Mouse (Mus musculus) kidney, adult 2 months (tissue): ENCODE data around the gene Mrm2.

Source experiments
- CTCF ChIP-seq: fragments of 200-500 bp; conservative IDR thresholded peaks from 2 replicates; pipeline ENCODE4 v1.5.1; 2011; ENCODE audit warnings: low read depth, mild to moderate bottlenecking, control low read depth, low read length, moderate library complexity, mixed read lengths; ENCODE audit not compliant: insufficient read depth, insufficient read length
- POLR2A ChIP-seq: fragments of 200-500 bp; IDR thresholded peaks from one replicate; pipeline ENCODE4 v1.6.1; 2011; ENCODE audit warnings: low read depth, low read length, control low read depth

DNA sequence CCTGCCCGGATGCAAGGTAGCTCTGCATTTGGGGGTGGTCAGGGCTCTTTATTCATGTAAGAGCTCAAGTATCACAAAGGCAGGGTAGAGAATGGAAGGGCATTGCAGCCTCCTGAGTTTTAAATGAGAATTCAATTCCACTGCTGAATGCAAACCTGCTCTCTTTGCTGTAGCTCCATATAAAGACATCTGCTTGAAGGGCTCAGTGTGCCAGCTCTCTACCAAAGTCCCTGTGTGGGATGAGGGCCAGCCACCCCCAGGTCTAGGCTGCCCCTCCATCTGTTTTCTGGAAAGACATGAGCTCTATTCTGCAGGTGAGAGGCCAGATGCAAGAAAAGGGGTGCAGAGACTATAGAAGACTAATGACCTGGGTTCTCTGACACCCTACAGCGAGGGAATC is 46.9 kb downstream of the Mrm2 start:
- TF ChIP-seq CTCF (no peak), POLR2A (no peak)
